Mouse (Mus musculus) embryonic facial prominence, embryonic 10.5 days (tissue): Measurements from ENCODE around the gene Lsm14b. TPM values are rescaled to one million over a fixed set of nuclear protein-coding genes. Genes with fewer than 3 reads are reported as not detected.
A peak's percentile ranks its signal among the peaks of the same experiment; 100 is the strongest.

ENCODE experiments used
- DNase-seq: peaks from one replicate; pipeline ENCODE4 v3.0.0-alpha.2; 2017; ENCODE audit warnings: low spot score
- H3K27ac ChIP-seq: fragments of 300-500 bp; sonication (generic); replicated peaks from 2 replicates; pipeline ENCODE4 v1.5.1; 2016; ENCODE audit warnings: mild to moderate bottlenecking
- H3K27me3 ChIP-seq: fragments of 300-500 bp; sonication (generic); replicated peaks from 2 replicates; pipeline ENCODE4 v1.6.1; 2016; ENCODE audit warnings: low read depth, mild to moderate bottlenecking; ENCODE audit not compliant: poor library complexity, severe bottlenecking
- H3K36me3 ChIP-seq: fragments of 300-500 bp; sonication (generic); replicated peaks from 2 replicates; pipeline ENCODE4 v1.6.1; 2016; ENCODE audit warnings: mild to moderate bottlenecking, moderate library complexity
- H3K4me1 ChIP-seq: fragments of 300-500 bp; sonication (generic); 2 replicates; pipeline ENCODE4 v1.6.1; 2016
- H3K4me3 ChIP-seq: fragments of 300-500 bp; sonication (generic); 2 replicates; pipeline ENCODE4 v1.5.1; 2016; ENCODE audit warnings: mild to moderate bottlenecking, moderate library complexity
- H3K9me3 ChIP-seq: fragments of 300-500 bp; sonication (generic); 2 replicates; pipeline ENCODE4 v1.6.1; 2016; ENCODE audit warnings: mild to moderate bottlenecking
- WGBS: fragments of 180-500 bp; shearing (Covaris S2); methylation state at CpG from one replicate; pipeline ENCODE4 v1.1.7; 2016; 5-methylcytosine and 5-hydroxymethylcytosine counted together
- polyA plus RNA-seq: library from polyadenylated mRNA; unstranded; fragments of >200 nt; fragmentation: Nextera tagmentation; extraction: Ambion mirVana; gene quantifications from 2 replicates; pipeline ENCODE4 v1.2.1, GENCODE M21; 2016

Gene Lsm14b
- polyA plus RNA-seq, result 8.6 and 9.9 TPM in 2 replicates

DNA sequence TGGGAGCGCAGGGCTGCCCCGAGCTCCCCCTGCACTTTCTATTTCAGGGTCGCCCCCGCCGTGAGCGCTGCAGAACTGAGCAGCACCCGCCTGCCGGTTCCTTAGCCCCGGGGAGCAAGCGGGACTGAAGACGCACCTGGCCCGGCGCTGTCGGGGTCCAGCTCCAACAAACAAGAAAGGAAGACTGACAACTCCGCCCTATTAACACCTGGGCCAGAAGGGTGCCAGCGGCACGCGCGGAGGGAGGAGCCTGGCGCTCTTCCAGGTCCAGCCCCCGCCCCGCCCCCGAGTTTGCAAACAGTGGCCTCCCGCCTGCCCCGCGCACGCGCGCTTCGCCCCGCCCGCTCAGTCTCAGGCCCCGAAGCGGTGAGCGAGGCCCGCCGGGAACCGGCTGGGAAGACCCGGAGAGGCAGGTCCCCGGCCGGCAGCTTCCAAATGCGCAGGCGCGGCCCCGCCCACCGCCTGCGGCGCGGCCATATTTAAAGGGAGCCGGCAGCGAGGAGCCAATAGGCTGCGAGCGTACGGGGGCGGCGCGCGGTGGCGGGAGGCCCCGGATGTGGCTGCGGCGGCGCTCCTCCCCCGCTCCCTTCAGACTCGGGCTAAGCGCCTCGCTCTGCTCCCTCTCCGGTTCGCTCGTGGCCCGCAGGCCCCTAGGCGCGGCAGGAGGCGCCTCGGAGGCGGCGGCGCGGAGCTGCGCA lies at the start of gene Lsm14b:
TSS of gene Lsm14b (plus strand) at position 587 of the 698 bp plus-strand sequence.
- WGBS, result under 1% methylated on average over 80 of the region's 80 CpGs
- H3K27ac ChIP-seq, result peak within 1 kb of the TSS; percentile 97
- DNase-seq, result peak; percentile 100
- peaks cover 46% of the 10 kb centered on the region for H3K4me1 ChIP-seq
- H3K36me3 ChIP-seq, result peaks cover 33% of the 10 kb centered on the region
- peaks cover 31% of the 10 kb centered on the region for H3K27me3 ChIP-seq
- peak within 1 kb of the TSS; percentile 100 for H3K4me3 ChIP-seq
- H3K9me3 ChIP-seq, result no peaks in the 10 kb centered on the region

DNA sequence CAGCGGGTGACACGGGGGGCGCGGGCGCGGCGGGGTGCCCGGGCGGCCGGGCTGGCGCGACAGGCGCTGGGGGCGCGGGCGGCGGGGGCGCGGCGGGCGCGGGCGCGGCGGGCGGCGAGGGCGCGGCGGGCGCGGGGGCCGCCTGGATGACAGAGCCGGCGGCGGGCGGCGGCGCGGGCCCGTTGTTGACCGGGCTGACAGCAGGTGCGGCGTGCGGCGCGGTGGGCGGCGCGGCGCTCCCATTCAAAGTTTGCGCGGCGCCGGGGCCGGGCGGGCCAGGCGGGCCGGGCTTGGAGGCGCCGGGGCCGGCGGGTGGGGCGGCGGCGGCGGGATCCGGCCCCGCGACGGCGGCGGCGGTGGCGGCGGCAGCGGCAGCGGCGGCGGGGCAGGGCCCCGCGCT lies 48.9 kb upstream of the Lsm14b start:
- Histone ChIP-seq H3K4me1 (peaks cover 62% of the 10 kb centered on the region), H3K27ac (peak overlapping the region; percentile 98), H3K27me3 (no peaks in the 10 kb centered on the region), H3K4me3 (peak overlapping the region; percentile 85), H3K36me3 (no peaks in the 10 kb centered on the region; the same call in 1 of the 2 replicates), H3K9me3 (no peaks in the 10 kb centered on the region)
- WGBS, result 25% methylated on average over 82 of the region's 82 CpGs
- DNase-seq, result peak; percentile 36

DNA sequence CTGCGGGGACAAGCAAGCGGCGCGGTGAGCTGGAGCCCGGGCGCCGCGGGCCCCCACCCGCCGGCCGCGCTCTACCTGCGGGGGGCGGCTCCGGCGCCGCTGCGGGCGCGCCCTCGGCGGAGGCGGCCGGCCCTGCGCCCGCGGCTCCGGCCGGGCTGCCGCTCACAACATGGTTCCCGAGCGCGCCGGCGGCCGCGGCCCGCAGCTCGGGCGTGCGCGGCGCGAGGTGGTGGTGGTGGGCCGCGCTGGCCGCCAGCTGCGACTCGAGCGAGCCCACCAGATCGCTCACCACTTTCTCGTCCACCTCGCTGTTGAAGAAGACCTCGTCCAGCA lies 48.5 kb upstream of the Lsm14b start:
- under 1% methylated on average over 54 of the region's 54 CpGs for WGBS
- no peaks in the 10 kb centered on the region for H3K9me3 ChIP-seq
- peak overlapping the region; percentile 98 for H3K27ac ChIP-seq
- no peak for DNase-seq
- H3K36me3 ChIP-seq, result no peaks in the 10 kb centered on the region; the same call in 1 of the 2 replicates
- H3K4me3 ChIP-seq, result peak overlapping the region; percentile 85
- peaks cover 61% of the 10 kb centered on the region for H3K4me1 ChIP-seq
- no peaks in the 10 kb centered on the region for H3K27me3 ChIP-seq

DNA sequence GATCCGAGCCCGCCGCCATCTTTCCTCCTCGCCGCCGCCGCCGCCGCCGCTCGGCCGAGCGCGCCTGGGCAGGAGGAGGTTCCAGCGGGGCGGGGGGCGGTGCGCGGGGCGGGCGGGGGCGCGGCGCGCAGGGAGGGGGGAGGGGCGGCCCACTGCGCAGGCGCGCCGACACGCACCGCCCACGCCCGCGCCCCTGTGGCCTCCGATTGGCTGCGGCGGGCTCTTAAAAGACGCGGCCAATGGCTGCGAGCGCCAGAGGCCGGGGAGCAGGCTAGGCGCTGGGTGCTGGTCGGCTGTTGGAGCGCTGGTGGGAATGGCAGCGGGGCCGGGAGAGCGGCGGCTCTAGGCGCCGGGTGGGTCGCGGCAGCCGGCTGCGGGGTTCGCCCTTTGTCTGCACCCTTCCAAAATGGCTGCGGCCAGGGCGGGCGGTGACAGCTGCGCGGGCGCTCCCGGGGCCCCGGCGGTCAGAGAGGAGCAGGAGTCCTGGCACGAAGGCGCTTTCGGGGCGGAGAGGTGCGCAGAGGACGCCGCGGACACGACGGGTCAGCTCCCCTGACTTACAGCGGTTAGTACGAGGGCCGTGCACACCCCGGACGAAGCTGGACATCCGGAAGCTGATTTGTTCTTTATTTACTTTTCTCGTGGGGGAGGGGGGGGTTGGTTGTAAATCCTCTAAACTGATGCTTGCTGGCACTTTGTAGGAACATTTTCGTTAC lies 48.0 kb upstream of the Lsm14b start, which contains the start of gene Taf4:
TSS of gene Taf4 (minus strand) at position 19 of the 716 bp plus-strand sequence.
- H3K4me1 ChIP-seq, result peaks cover 56% of the 10 kb centered on the region
- H3K36me3 ChIP-seq, result no peaks in the 10 kb centered on the region; the same call in 1 of the 2 replicates
- H3K27ac ChIP-seq, result peak within 1 kb of the TSS; percentile 98
- no peaks in the 10 kb centered on the region for H3K9me3 ChIP-seq
- no peaks in the 10 kb centered on the region for H3K27me3 ChIP-seq
- H3K4me3 ChIP-seq, result peak within 1 kb of the TSS; percentile 85
- 4% methylated on average over 78 of the region's 84 CpGs for WGBS
- DNase-seq, result peak; percentile 92

- peak overlapping the region; percentile 98 for H3K27ac ChIP-seq
- H3K4me1 ChIP-seq, result peaks cover 49% of the 10 kb centered on the region
- H3K36me3 ChIP-seq, result no peaks in the 10 kb centered on the region; the same call in 1 of the 2 replicates
- H3K27me3 ChIP-seq, result no peaks in the 10 kb centered on the region
- WGBS, result 9% methylated on average over 10 of the region's 10 CpGs
- H3K4me3 ChIP-seq, result peak overlapping the region; percentile 85
- no peaks in the 10 kb centered on the region for H3K9me3 ChIP-seq
- peak; percentile 20 for DNase-seq
Measured at GRCm38 (mm10) chr2:179977344-179978025, 47.3 kb upstream of the Lsm14b start.

- H3K4me1 ChIP-seq, result peaks cover 41% of the 10 kb centered on the region
- no peaks in the 10 kb centered on the region for H3K9me3 ChIP-seq
- peak overlapping the region; percentile 85; the same call in 1 of the 2 replicates for H3K4me3 ChIP-seq
- peak; percentile 7 for DNase-seq
- no peaks in the 10 kb centered on the region for H3K27me3 ChIP-seq
- H3K36me3 ChIP-seq, result no peaks in the 10 kb centered on the region; the same call in 1 of the 2 replicates
- H3K27ac ChIP-seq, result no peak overlapping the region
- WGBS, result 77% methylated on average over 3 of the region's 3 CpGs
Measured at GRCm38 (mm10) chr2:179978250-179978649, 46.5 kb upstream of the Lsm14b start.

GRCm38 (mm10) chr2:179979836-179980235 lies 45.0 kb upstream of the Lsm14b start:
- WGBS, result 74% methylated on average over 8 of the region's 8 CpGs
- H3K9me3 ChIP-seq, result no peaks in the 10 kb centered on the region
- H3K27me3 ChIP-seq, result no peaks in the 10 kb centered on the region
- H3K36me3 ChIP-seq, result no peaks in the 10 kb centered on the region; the same call in 1 of the 2 replicates
- H3K27ac ChIP-seq, result no peak overlapping the region
- no peak overlapping the region for H3K4me3 ChIP-seq
- peak; percentile 7 for DNase-seq
- peaks cover 27% of the 10 kb centered on the region for H3K4me1 ChIP-seq

DNA sequence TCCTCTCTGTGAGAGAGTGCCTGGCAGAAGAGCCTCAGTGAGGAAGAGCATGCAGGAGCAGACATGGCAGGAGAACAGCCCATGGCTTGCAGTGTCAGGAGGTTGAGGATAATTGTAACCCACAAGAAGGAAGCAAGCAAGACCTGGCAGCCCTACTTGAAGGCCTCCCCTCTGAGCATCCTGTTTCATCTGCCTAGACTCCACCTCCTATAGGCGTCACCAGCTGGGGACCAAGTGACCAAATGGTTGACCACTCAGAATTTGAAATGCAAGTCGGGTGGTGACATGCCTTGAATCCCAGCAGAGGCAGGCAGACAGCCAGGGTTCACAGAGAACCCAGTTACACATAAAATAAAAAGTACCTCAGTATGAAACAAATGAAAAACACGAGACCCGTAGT lies 44.2 kb upstream of the Lsm14b start:
- no peaks in the 10 kb centered on the region; the same call in 1 of the 2 replicates for H3K36me3 ChIP-seq
- H3K4me1 ChIP-seq, result peaks cover 26% of the 10 kb centered on the region
- H3K27me3 ChIP-seq, result no peaks in the 10 kb centered on the region
- no peak overlapping the region for H3K4me3 ChIP-seq
- H3K27ac ChIP-seq, result no peak overlapping the region
- 62% methylated on average over 4 of the region's 4 CpGs for WGBS
- DNase-seq, result peak; percentile 8
- no peaks in the 10 kb centered on the region for H3K9me3 ChIP-seq

- Histone ChIP-seq H3K36me3 (no peaks in the 10 kb centered on the region; the same call in 1 of the 2 replicates), H3K4me3 (no peak overlapping the region), H3K27ac (no peak overlapping the region), H3K4me1 (peaks cover 22% of the 10 kb centered on the region), H3K27me3 (no peaks in the 10 kb centered on the region), H3K9me3 (no peaks in the 10 kb centered on the region)
- 80% methylated on average over 3 of the region's 3 CpGs for WGBS
- DNase-seq, result peak; percentile 7
Measured at GRCm38 (mm10) chr2:179982715-179983114, 42.1 kb upstream of the Lsm14b start.

GRCm38 (mm10) chr2:179984830-179985229 lies 40.0 kb upstream of the Lsm14b start:
- no peaks in the 10 kb centered on the region for H3K27me3 ChIP-seq
- H3K9me3 ChIP-seq, result no peaks in the 10 kb centered on the region
- H3K4me1 ChIP-seq, result peaks cover 14% of the 10 kb centered on the region
- no peaks in the 10 kb centered on the region for H3K36me3 ChIP-seq
- H3K27ac ChIP-seq, result no peak overlapping the region
- WGBS, result 44% methylated on average over 7 of the region's 7 CpGs
- DNase-seq, result peak; percentile 9
- no peak overlapping the region for H3K4me3 ChIP-seq

DNA sequence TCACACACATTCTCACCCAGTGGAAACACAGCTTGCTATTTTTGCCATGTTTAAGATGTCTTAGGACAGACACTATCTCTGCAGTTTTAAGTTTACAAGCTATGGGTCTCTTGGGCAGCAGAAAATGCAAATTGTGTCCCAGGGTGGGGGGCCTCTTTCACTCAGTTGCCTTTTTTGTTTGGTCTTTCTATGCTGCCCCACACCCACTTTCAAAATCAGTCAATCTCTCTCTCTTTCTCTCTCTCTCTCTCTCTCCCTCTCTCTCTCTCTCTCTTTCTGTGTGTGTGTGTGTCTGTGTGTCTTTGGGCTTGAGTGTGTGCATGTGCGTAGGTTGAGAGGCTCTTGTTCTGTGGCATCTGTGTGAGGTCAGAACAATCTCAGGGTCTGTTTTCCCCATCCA lies 39.1 kb upstream of the Lsm14b start:
- Histone ChIP-seq H3K36me3 (no peaks in the 10 kb centered on the region), H3K27ac (no peak overlapping the region), H3K4me3 (no peak overlapping the region), H3K27me3 (no peaks in the 10 kb centered on the region), H3K4me1 (peaks cover 9% of the 10 kb centered on the region), H3K9me3 (no peaks in the 10 kb centered on the region)
- 82% methylated on average over 1 of the region's 1 CpGs for whole genome bisulfite sequencing
- DNase-seq, result no peak

DNA sequence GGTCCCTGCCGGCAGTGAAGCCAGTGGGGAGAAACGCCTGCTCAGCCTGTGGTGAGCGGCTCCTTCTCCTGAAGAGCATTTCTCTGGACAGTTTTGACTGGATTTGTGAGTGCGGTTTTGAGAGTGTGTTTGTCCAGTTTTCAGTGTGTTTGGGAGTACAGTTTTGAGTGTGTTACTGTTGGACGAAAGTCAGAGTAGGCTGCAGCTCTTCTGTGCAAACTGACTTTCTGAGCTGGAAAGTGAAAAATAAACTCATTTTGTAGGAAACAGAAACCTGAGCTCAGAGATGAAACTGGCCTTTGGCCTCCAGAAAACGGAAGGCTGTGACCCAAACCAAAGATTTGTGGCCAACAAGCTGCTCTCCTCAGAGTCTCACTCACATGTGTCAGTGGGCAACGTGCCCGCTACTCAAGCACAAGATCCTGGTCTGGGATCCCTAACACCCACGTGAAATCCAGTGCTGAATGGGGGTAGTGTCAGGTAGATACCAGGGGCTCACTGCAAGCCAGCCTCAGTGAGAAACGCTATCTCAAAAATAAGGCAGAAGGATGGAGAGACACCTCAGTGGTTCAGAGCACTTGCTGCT lies 38.3 kb upstream of the Lsm14b start:
- no peaks in the 10 kb centered on the region for H3K27me3 ChIP-seq
- no peaks in the 10 kb centered on the region for H3K36me3 ChIP-seq
- no peak overlapping the region for H3K27ac ChIP-seq
- H3K4me3 ChIP-seq, result no peak overlapping the region
- H3K4me1 ChIP-seq, result peaks cover 5% of the 10 kb centered on the region
- DNase-seq, result no peak
- 76% methylated on average over 10 of the region's 10 CpGs for WGBS
- H3K9me3 ChIP-seq, result no peaks in the 10 kb centered on the region
